Mouse (Mus musculus) fibroblast of lung, adult 2 months (primary cell): Measurements from ENCODE around the gene Degs1.

Source experiments
- DNase-seq: peaks from one replicate; pipeline ENCODE4 v3.0.0-alpha.2; 2011; ENCODE audit warnings: low read depth

Gene Degs1

DNA sequence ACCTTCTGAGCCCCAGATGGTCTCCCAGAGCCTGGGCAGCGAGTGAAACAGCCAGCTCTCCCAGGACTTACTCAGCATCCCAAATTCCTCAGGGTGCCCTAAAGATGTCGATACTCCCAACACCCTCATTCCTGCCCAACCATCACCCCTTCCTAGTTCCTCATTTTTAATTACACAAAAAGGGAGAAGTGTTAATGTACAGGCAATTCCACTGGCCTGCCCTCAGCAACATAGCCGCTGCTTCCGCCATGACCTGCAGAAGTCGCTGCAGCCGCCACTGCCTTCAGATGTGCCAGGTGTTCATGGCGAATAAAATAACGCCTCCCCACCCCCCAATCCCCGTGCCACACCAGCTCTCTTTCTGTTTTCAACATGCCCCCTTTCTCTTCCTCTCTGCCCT is 56.3 kb downstream of the Degs1 start:
- DNase-seq, result no peak
